Mouse (Mus musculus): Measurements from ENCODE around the gene Cdk4. TPM values are rescaled to one million over a fixed set of nuclear protein-coding genes. Genes with fewer than 3 reads are reported as not detected.
A peak's percentile ranks its signal among the peaks of the same experiment; 100 is the strongest.
"Not testable (repeated sequence)": the region's sequence is repeated elsewhere in the genome, so short reads cannot be mapped to it uniquely, and the experiment has no call there.

The Cdk4 gene
- polyA plus RNA-seq, 1 experiment from 2014 or later = 2,916 TPM

DNA sequence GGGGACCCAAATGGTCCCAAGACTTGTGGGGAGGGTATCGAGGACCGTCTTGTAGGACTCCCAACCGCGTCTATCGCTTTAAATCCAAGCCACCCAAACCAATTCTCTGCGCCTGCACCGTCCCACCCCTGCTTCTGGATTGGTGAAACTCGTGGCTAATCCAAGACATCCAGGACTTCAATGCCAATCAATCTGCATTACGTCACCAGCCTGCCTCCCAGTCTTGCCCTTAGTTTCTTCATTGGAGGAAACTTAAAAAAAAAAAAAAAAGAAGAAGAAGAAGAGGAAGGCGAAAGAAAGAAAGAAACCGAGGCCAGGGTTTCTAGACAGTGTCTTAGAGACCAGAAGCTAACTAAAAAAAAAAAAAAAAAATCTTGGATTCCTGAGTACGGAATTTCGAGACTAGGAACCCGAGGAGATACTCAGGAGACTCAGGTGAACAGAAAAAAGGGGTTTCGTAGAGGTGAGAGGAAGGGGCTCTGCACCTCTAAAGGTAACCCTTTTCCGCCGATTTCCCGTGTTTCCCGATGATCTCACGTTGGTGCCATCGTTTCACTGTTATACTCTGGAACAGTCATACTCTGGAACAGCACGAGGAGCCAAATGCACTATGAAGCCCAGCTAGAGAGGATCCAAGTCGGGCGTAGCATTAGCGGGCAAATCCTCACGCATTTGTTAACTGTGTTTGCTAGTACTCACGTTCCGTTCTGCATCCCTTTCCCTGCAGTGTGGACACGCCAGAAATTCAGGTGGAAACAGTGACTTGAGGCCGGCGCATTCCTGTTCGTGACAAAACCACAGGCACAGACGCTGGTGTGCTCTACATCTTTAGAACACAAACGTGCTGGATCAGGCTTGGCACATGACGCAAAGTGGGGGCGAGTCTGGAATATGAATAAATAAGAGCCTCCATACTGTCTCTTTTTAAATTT lies 7.1 kb downstream of the Cdk4 start, which contains the start of gene Tspan31:
Tspan31 (minus strand) TSS at position 75 of the 932 bp plus-strand sequence.
- Histone ChIP-seq H3K27ac (replicated peaks) (peak within 1 kb of the TSS; percentile 92), H3K9me3 (replicated peaks) (no peaks in the 10 kb centered on the region), H3K27me3 (ENCODE audit: low read depth, poor library complexity, severe bottlenecking) (peaks cover 7% of the 10 kb centered on the region; the same call in 1 of the 2 replicates), H3K4me3 (peak within 1 kb of the TSS; percentile 71), H3K36me3 (peaks cover 35% of the 10 kb centered on the region), H3K4me1 (peaks cover 44% of the 10 kb centered on the region)
- whole genome bisulfite sequencing = 4% methylated on average over 36 of the region's 36 CpGs
- DNase-seq (ENCODE audit: low spot score) = peak; percentile 92

DNA sequence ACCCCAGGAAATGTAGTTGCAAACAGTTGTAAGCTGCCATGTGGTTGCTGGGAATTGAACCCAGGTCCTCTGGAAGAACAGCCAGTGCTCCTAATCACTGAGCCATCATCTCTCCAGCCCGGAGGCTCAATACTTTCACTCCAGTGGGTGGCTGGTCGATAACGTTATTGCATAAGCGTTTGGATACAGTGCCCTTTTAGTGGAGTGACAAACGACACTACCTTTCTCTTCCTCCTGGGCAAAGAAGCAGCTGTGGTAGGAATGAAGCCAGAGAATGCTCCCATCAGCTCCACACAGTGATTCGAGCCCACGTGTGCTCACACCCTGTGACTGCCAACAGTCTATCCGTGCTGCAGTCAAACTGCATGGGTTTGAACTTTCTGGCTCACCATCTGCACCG lies 7.9 kb downstream of the Cdk4 start:
- 81% methylated on average over 9 of the region's 9 CpGs for WGBS
- Histone ChIP-seq H3K4me1 (peaks cover 41% of the 10 kb centered on the region), H3K27ac (replicated peaks) (0 out of 2 replicates have a peak overlapping the region, but pooled peaks have one; percentile 92), H3K9me3 (replicated peaks) (no peaks in the 10 kb centered on the region), H3K27me3 (ENCODE audit: low read depth, poor library complexity, severe bottlenecking) (peaks cover 15% of the 10 kb centered on the region), H3K4me3 (peak overlapping the region; percentile 71), H3K36me3 (peaks cover 28% of the 10 kb centered on the region)
- DNase-seq (ENCODE audit: low spot score) = no peak

DNA sequence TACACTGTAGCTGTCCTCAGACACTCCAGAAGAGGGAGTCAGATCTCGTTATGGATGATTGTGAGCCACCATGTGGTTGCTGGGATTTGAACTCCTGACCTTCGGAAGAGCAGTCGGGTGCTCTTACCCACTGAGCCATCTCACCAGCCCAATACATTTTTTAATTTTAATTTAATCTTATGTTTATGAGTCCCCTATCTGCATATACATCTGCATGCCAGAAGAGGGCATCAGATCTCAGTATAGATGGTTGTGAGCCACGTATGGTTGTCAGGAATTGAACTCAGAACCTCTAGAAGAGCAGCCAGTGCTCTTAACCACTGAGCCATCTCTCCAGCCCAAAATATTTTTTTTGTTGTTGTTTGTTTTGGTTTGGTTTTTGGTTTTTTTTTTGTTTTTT lies 8.9 kb downstream of the Cdk4 start:
- not testable (repeated sequence) for DNase-seq (ENCODE audit: low spot score)

DNA sequence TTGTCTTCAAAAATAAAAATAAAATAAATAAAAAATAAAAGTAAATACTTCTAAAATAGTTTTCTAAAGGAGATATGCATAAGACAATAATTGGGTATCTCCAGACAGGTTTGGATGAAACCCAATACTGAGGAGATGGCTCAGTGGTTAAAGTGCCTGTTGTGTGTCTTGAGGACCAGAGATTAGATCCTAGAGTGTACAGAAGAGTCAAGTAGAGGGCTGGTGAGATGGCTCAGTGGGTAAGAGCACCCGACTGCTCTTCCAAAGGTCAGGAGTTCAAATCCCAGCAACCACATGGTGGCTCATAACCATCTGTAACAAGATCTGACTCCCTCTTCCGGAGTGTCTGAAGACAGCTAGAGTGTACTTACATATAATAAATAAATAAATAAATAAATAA lies 9.6 kb downstream of the Cdk4 start:
- not testable (repeated sequence) for H3K9me3 ChIP-seq (replicated peaks)
- 86% methylated on average over 2 of the region's 2 CpGs for WGBS

More for the DNA sequence above, 8.9 kb downstream of the Cdk4 start:
- Histone ChIP-seq H3K4me1 (peaks cover 40% of the 10 kb centered on the region), H3K36me3 (peaks cover 17% of the 10 kb centered on the region), H3K27me3 (ENCODE audit: low read depth, poor library complexity, severe bottlenecking) (peaks cover 25% of the 10 kb centered on the region)
- H3K4me3 ChIP-seq; H3K27ac ChIP-seq (replicated peaks); H3K9me3 ChIP-seq (replicated peaks): not testable (repeated sequence)
- WGBS = 92% methylated on average over 4 of the region's 4 CpGs

DNA sequence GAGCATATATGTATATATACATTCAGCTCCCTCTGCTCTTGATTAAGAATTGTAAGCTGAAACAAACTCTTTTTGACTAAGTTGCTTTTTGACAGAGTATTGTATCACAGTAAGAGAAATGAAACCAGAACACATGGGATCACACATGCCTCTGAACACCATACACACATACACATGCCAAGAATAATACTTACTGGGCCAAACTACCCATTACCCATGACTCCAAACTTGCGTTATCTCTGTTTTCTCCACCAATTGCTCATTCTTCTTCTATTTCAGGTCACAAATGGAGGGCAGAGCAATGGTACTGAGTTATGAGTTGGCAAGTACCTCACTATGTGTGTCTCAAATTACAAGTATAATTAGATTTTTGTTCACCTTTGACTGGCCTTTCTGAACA lies 10.6 kb downstream of the Cdk4 start:
- H3K27me3 ChIP-seq (ENCODE audit: low read depth, poor library complexity, severe bottlenecking) = peaks cover 40% of the 10 kb centered on the region
- DNase-seq (ENCODE audit: low spot score) = no peak
- no peak overlapping the region for H3K4me3 ChIP-seq
- 98% methylated on average over 1 of the region's 1 CpGs for WGBS
- no peaks in the 10 kb centered on the region for H3K36me3 ChIP-seq
- no peaks in the 10 kb centered on the region for H3K9me3 ChIP-seq (replicated peaks)
- peaks cover 44% of the 10 kb centered on the region for H3K4me1 ChIP-seq
- no peak overlapping the region for H3K27ac ChIP-seq (replicated peaks)

More for the DNA sequence above, 9.6 kb downstream of the Cdk4 start:
- H3K4me3 ChIP-seq; H3K27ac ChIP-seq (replicated peaks); DNase-seq (ENCODE audit: low spot score): not testable (repeated sequence)
- H3K36me3 ChIP-seq = peaks cover 10% of the 10 kb centered on the region
- peaks cover 44% of the 10 kb centered on the region for H3K4me1 ChIP-seq
- peaks cover 32% of the 10 kb centered on the region for H3K27me3 ChIP-seq (ENCODE audit: low read depth, poor library complexity, severe bottlenecking)

DNA sequence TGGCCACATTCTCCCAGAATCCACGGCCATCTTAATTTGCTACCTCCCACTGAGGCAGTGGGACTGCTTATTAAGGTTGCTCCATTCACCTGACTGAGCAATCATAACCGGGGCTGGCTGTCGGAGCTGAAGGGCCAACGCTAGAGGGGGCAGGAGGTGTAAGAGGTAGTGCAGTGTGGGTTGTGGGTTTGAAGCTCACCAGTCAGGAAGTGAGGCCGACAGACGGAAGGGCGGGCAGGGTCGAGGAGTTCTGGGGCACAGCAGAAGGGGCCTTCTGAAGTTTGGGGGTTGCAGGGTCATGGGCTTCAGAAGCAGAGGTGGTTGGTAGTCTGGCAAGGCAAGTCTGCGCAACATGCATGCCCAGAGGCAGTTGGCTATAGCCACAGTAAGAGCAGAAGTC lies 11.7 kb downstream of the Cdk4 start, which contains the start of gene Agap2:
Agap2 (plus strand) TSS at position 205 of the 400 bp plus-strand sequence.
- DNase-seq (ENCODE audit: low spot score) = no peak
- 70% methylated on average over 9 of the region's 9 CpGs for WGBS
- Histone ChIP-seq H3K4me3 (no peak within 1 kb of the TSS), H3K9me3 (replicated peaks) (no peaks in the 10 kb centered on the region; the same call in 1 of the 2 replicates), H3K4me1 (peaks cover 49% of the 10 kb centered on the region), H3K27me3 (ENCODE audit: low read depth, poor library complexity, severe bottlenecking) (peaks cover 51% of the 10 kb centered on the region), H3K27ac (replicated peaks) (peak within 1 kb of the TSS; percentile 9; the same call in 1 of the 2 replicates), H3K36me3 (no peaks in the 10 kb centered on the region)

DNA sequence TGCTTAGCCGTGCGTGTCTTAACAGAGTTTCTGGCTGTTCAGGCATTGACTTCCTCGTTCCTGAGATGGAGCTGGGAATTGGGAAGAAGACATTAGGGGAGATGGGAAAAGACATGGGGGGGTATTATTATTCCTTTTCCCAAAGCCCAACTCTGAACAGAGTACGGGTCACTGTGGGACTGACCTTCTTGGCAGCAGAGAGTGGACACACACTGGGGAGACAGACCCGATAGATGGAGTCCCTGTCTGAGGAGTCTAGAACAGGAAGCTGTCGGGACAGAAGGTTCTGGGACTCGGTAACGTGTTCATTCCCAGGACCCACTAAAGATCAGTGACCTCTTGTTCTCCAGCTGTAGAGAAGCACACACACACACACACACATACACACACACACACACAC lies 12.3 kb downstream of the Cdk4 start:
- no peaks in the 10 kb centered on the region for H3K36me3 ChIP-seq
- peaks cover 57% of the 10 kb centered on the region for H3K27me3 ChIP-seq (ENCODE audit: low read depth, poor library complexity, severe bottlenecking)
- no peak overlapping the region for H3K4me3 ChIP-seq
- no peaks in the 10 kb centered on the region; the same call in 1 of the 2 replicates for H3K9me3 ChIP-seq (replicated peaks)
- H3K4me1 ChIP-seq = peaks cover 53% of the 10 kb centered on the region
- no peak for DNase-seq (ENCODE audit: low spot score)
- peak overlapping the region; percentile 9; the same call in 1 of the 2 replicates for H3K27ac ChIP-seq (replicated peaks)
- WGBS = 81% methylated on average over 8 of the region's 8 CpGs

DNA sequence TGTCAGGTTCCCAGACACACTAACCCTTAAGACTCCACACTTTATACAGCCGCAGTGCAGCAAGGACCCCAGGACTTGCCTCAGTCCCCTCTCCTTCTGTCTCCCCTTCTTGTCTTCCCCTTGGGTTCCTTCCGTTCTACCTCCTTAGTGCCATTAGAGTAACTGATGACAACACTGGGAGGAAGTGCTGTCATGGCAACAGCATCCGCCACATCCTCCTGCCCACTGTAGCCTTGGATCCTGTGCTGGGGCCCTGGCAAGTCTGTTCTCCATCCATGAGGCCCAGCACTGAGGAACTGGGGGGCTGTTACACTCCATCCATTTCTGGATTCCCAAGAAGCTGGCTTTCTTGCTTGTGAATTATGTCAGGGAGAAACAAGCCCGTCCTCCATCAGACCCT lies 12.7 kb downstream of the Cdk4 start:
- DNase-seq (ENCODE audit: low spot score) = no peak
- peaks cover 61% of the 10 kb centered on the region for H3K27me3 ChIP-seq (ENCODE audit: low read depth, poor library complexity, severe bottlenecking)

DNA sequence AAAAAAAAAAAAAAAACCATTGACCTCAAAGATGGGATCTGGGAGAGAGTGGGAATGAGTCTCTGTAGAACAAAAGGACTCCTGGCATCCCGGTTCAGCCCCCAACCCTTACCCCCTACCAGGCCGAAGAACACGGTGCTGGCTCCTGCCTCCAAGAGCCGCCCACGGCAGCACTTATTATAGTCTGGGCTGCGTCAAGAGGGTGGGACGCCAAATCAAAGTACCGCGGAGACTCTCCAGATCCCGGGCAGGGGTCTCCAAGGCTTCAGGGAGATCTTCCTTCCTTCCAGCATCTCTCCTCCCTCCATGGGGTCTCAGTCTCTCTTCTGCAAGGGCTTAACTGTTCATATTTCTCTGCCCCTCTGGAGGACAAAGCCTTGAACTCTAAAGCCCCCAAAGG lies 14.2 kb downstream of the Cdk4 start:
- H3K4me3 ChIP-seq = peak overlapping the region; percentile 73
- H3K9me3 ChIP-seq (replicated peaks) = no peaks in the 10 kb centered on the region; the same call in 1 of the 2 replicates
- no peak for DNase-seq (ENCODE audit: low spot score)
- peaks cover 62% of the 10 kb centered on the region for H3K4me1 ChIP-seq
- H3K27me3 ChIP-seq (ENCODE audit: low read depth, poor library complexity, severe bottlenecking) = peaks cover 75% of the 10 kb centered on the region
- peak overlapping the region; percentile 83; the same call in 1 of the 2 replicates for H3K27ac ChIP-seq (replicated peaks)
- no peaks in the 10 kb centered on the region for H3K36me3 ChIP-seq
- 6% methylated on average over 10 of the region's 10 CpGs for WGBS

More for the DNA sequence above, 12.7 kb downstream of the Cdk4 start:
- WGBS = 65% methylated on average over 4 of the region's 4 CpGs
- Histone ChIP-seq H3K4me1 (peaks cover 53% of the 10 kb centered on the region), H3K27ac (replicated peaks) (no peak overlapping the region), H3K9me3 (replicated peaks) (no peaks in the 10 kb centered on the region; the same call in 1 of the 2 replicates), H3K36me3 (no peaks in the 10 kb centered on the region), H3K4me3 (no peak overlapping the region)

DNA sequence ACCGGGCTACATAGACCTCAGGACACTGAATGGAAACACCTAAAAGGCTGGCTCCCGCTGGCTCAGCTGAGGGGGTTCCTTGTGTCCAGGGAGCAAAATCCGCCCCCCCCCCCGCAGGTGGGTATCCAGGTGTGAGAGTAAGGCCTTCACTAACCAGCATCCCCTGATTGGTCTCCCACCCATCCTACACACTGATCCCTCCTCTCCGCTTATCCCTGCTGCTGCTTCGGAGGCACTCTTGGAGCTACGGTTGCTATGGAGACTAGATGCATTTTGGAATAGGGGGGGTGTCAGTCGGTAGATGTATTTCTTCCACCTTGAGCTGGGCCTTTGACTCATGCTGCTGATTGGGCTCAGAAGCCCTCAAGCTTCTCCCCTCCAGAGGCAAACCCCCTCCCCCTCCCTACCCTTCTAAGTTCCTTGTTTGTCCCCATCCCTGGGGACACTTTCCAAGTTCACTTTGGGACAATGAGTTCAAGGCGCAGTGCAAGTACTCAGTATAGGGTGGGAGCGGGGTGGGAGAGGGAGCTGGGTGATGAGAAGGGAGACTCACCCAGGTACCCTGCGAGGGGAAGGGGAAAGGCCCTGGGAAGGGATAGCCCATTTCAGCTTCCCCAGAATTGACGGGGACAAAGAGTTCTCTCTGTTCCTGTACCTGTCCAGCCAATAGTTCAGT lies 14.8 kb downstream of the Cdk4 start:
- no peak for DNase-seq (ENCODE audit: low spot score)
- Histone ChIP-seq H3K9me3 (replicated peaks) (no peaks in the 10 kb centered on the region; the same call in 1 of the 2 replicates), H3K4me1 (peaks cover 68% of the 10 kb centered on the region), H3K4me3 (peak overlapping the region; percentile 73), H3K27ac (replicated peaks) (peak overlapping the region; percentile 83), H3K36me3 (no peaks in the 10 kb centered on the region), H3K27me3 (ENCODE audit: low read depth, poor library complexity, severe bottlenecking) (peaks cover 82% of the 10 kb centered on the region)
- WGBS = 2% methylated on average over 12 of the region's 12 CpGs

DNA sequence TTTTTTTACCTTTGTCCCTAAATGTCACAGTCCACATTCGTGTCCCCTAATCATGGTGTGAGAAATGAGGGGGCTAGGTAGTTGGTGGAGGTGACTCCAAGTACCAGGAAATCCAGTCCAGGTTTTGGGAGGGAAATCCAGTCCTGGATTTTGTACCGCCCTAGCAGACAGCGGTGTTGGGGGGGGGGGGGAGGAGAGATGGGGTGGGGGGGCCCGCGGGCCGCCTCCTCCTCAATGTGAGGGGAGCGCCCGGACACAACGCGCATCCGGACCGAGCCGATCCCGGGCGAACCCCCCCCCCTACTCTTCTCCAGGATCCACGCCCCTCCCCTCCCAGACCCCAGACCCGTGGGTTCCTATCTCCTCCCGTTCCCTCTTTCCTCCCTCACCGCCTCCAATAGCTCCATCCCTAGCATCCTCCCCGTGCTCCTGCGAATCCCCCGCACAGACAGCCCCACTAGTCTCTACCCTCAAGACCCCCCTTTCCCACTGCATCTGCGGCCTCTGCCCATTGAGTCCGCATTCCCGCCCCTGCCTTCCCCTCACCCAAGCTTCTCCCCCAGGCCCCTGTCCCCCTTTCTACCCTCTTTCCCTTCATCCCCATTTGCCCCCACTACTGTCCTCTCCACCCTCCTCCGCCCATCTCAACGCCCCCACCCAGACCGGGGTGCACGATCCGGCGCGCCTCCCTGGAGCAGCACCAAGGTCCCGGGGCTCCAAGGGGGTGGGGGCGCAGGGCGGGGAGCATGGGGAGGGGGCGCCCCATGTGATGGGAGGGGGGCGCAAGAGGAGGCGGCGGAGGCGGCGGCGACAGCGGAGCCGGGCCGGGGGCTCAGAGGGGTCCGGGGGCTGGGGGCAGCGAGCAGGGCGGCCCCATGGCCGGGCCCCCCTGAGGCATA lies 15.6 kb downstream of the Cdk4 start:
- WGBS = under 1% methylated on average over 46 of the region's 49 CpGs
- H3K9me3 ChIP-seq (replicated peaks) = no peaks in the 10 kb centered on the region; the same call in 1 of the 2 replicates
- H3K36me3 ChIP-seq = no peaks in the 10 kb centered on the region
- H3K4me3 ChIP-seq = peak overlapping the region; percentile 73
- H3K27me3 ChIP-seq (ENCODE audit: low read depth, poor library complexity, severe bottlenecking) = peaks cover 90% of the 10 kb centered on the region
- peaks cover 73% of the 10 kb centered on the region for H3K4me1 ChIP-seq
- DNase-seq (ENCODE audit: low spot score) = peak; percentile 75
- H3K27ac ChIP-seq (replicated peaks) = peak overlapping the region; percentile 83

Measured in midbrain, embryonic 10.5 days (tissue).